Mouse (Mus musculus) gonadal fat pad, adult 2 months (tissue): ENCODE data around the gene Cpsf4l. TPM values are rescaled to one million over a fixed set of nuclear protein-coding genes. Genes with fewer than 3 reads are reported as not detected.
A peak's percentile ranks its signal among the peaks of the same experiment; 100 is the strongest.

Source experiments
- DNase-seq: peaks from one replicate; pipeline ENCODE4 v3.0.0-alpha.2; 2012; ENCODE audit warnings: low read depth
- polyA plus RNA-seq: library from polyadenylated mRNA; depleted of rRNA; stranded (reverse); fragments of >200 nt; gene quantifications from 2 replicates; pipeline ENCODE4 v1.2.3, GENCODE M21; 2012; rRNA removed

Cpsf4l gene
- 5.9 and 9.7 TPM in 2 replicates for polyA plus RNA-seq

GRCm38 (mm10) chr11:113709731-113710256 is at the start of gene Cpsf4l:
Gene Cpsf4l (minus strand): TSS chr11:113710017.
- DNase-seq: no peak

GRCm38 (mm10) chr11:113758851-113759250 is 49.0 kb upstream of the Cpsf4l start:
- DNase-seq: no peak

- no peak for DNase-seq
Measured at GRCm38 (mm10) chr11:113756578-113756977, 46.8 kb upstream of the Cpsf4l start.

GRCm38 (mm10) chr11:113755878-113756277 is 46.1 kb upstream of the Cpsf4l start:
- no peak for DNase-seq

GRCm38 (mm10) chr11:113754845-113755244 is 45.0 kb upstream of the Cpsf4l start:
- DNase-seq: peak; percentile 98

- DNase-seq: no peak
Measured at GRCm38 (mm10) chr11:113752685-113753430, 43.0 kb upstream of the Cpsf4l start.

GRCm38 (mm10) chr11:113752158-113752661 is 42.4 kb upstream of the Cpsf4l start:
- DNase-seq: no peak

GRCm38 (mm10) chr11:113751484-113752084 is 41.8 kb upstream of the Cpsf4l start, which contains the start of gene Cdc42ep4:
Gene Cdc42ep4 (minus strand): TSS chr11:113751881.
- DNase-seq: no peak

- DNase-seq: no peak
Measured at GRCm38 (mm10) chr11:113750571-113751483, 41.0 kb upstream of the Cpsf4l start.

GRCm38 (mm10) chr11:113749749-113750351 is 40.0 kb upstream of the Cpsf4l start:
- DNase-seq: no peak

- no peak for DNase-seq
Measured at GRCm38 (mm10) chr11:113748797-113749521, 39.1 kb upstream of the Cpsf4l start.

GRCm38 (mm10) chr11:113747725-113748380 is 38.0 kb upstream of the Cpsf4l start:
- DNase-seq: no peak

- no peak for DNase-seq
Measured at GRCm38 (mm10) chr11:113747056-113747455, 37.2 kb upstream of the Cpsf4l start.

GRCm38 (mm10) chr11:113745961-113746360 is 36.1 kb upstream of the Cpsf4l start:
- no peak for DNase-seq

- no peak for DNase-seq
Measured at GRCm38 (mm10) chr11:113742998-113743397, 33.2 kb upstream of the Cpsf4l start.

GRCm38 (mm10) chr11:113740100-113740499 is 30.3 kb upstream of the Cpsf4l start:
- DNase-seq: no peak

- DNase-seq: no peak
Measured at GRCm38 (mm10) chr11:113739213-113739612, 29.4 kb upstream of the Cpsf4l start.

GRCm38 (mm10) chr11:113737912-113738311 is 28.1 kb upstream of the Cpsf4l start:
- DNase-seq: no peak

- DNase-seq: no peak
Measured at GRCm38 (mm10) chr11:113737553-113737854, 27.7 kb upstream of the Cpsf4l start.

GRCm38 (mm10) chr11:113736848-113737552 is 27.2 kb upstream of the Cpsf4l start:
- no peak for DNase-seq
